Mouse (Mus musculus) CD4-positive helper T cell, adult 2 months (primary cell): Measurements from ENCODE around the gene Rgs4.

Source experiments
- DNase-seq: peaks from one replicate; pipeline ENCODE4 v3.0.0-alpha.2; 2012; ENCODE audit warnings: low read depth, missing footprints, low spot score

Gene Rgs4

GRCm38 (mm10) chr1:169747473-169747872, at the start of gene Rgs4:
TSS of gene Rgs4 (minus strand) at chr1:169747642.
- no peak for DNase-seq

GRCm38 (mm10) chr1:169792437-169792836, 45.0 kb upstream of the Rgs4 start:
- DNase-seq: no peak

GRCm38 (mm10) chr1:169785981-169786380, 38.5 kb upstream of the Rgs4 start:
- no peak for DNase-seq

GRCm38 (mm10) chr1:169776566-169776965, 29.1 kb upstream of the Rgs4 start:
- DNase-seq: no peak

GRCm38 (mm10) chr1:169764619-169764955, 17.1 kb upstream of the Rgs4 start:
- no peak for DNase-seq

- no peak for DNase-seq
These were observed 16.6 kb upstream of the Rgs4 start for GRCm38 (mm10) chr1:169763858-169764618.

- no peak for DNase-seq
These were observed 15.1 kb upstream of the Rgs4 start for GRCm38 (mm10) chr1:169762524-169762923.

GRCm38 (mm10) chr1:169756532-169756931, 9.1 kb upstream of the Rgs4 start:
- no peak for DNase-seq

GRCm38 (mm10) chr1:169752395-169752794, 5.0 kb upstream of the Rgs4 start:
- no peak for DNase-seq

- no peak for DNase-seq
These were observed 997 bp upstream of the Rgs4 start for GRCm38 (mm10) chr1:169748439-169748838.

GRCm38 (mm10) chr1:169747902-169748301, 460 bp upstream of the Rgs4 start:
- no peak for DNase-seq

- no peak for DNase-seq
These were observed 6.3 kb downstream of the Rgs4 start for GRCm38 (mm10) chr1:169741147-169741546.

GRCm38 (mm10) chr1:169737231-169737630, 10.2 kb downstream of the Rgs4 start:
- DNase-seq: no peak

- DNase-seq: no peak
These were observed 11.3 kb downstream of the Rgs4 start for GRCm38 (mm10) chr1:169736139-169736538.

GRCm38 (mm10) chr1:169730599-169731100, 16.8 kb downstream of the Rgs4 start:
- no peak for DNase-seq

GRCm38 (mm10) chr1:169726319-169726718, 21.1 kb downstream of the Rgs4 start:
- no peak for DNase-seq

GRCm38 (mm10) chr1:169721836-169722235, 25.6 kb downstream of the Rgs4 start:
- no peak for DNase-seq

- DNase-seq: no peak
These were observed 42.9 kb downstream of the Rgs4 start for GRCm38 (mm10) chr1:169704395-169705087.

- DNase-seq: no peak
These were observed 48.3 kb downstream of the Rgs4 start for GRCm38 (mm10) chr1:169699184-169699583.

GRCm38 (mm10) chr1:169697236-169697635, 50.2 kb downstream of the Rgs4 start:
- DNase-seq: no peak

GRCm38 (mm10) chr1:169695356-169695755, 52.1 kb downstream of the Rgs4 start:
- no peak for DNase-seq

GRCm38 (mm10) chr1:169693537-169693936, 53.9 kb downstream of the Rgs4 start:
- no peak for DNase-seq

- no peak for DNase-seq
These were observed 54.4 kb downstream of the Rgs4 start for GRCm38 (mm10) chr1:169693040-169693439.
